Mouse (Mus musculus) gonadal fat pad, adult 2 months (tissue): ENCODE measurements around the gene Gm20390. TPM values are rescaled to one million over a fixed set of nuclear protein-coding genes. Genes with fewer than 3 reads are reported as not detected.
"Not testable (repeated sequence)": the region's sequence is repeated elsewhere in the genome, so short reads cannot be mapped to it uniquely, and the experiment has no call there.

Experiments used
- DNase-seq: peaks from one replicate; pipeline ENCODE4 v3.0.0-alpha.2; 2012; ENCODE audit warnings: low read depth
- polyA plus RNA-seq: library from polyadenylated mRNA; depleted of rRNA; stranded (reverse); fragments of >200 nt; gene quantifications from 2 replicates; pipeline ENCODE4 v1.2.3, GENCODE M21; 2012

The Gm20390 gene
- polyA plus RNA-seq, 1 experiment = 22.2 TPM

GRCm38 (mm10) chr11:93965391-93965790 is 2.7 kb downstream of the Gm20390 start:
- no peak for DNase-seq

GRCm38 (mm10) chr11:93963013-93963412 is 5.1 kb downstream of the Gm20390 start:
- no peak for DNase-seq

GRCm38 (mm10) chr11:93961482-93961881 is 6.6 kb downstream of the Gm20390 start:
- DNase-seq = no peak

- DNase-seq = no peak
Observed at GRCm38 (mm10) chr11:93957746-93958145, 10.3 kb downstream of the Gm20390 start.

GRCm38 (mm10) chr11:93957031-93957555 is 11.0 kb downstream of the Gm20390 start:
- no peak for DNase-seq

GRCm38 (mm10) chr11:93956159-93956558 is 11.9 kb downstream of the Gm20390 start, which contains the start of gene Nme2:
Gene Nme2, minus strand, starts transcription at chr11:93956259.
- DNase-seq = no peak

- no peak for DNase-seq
Observed at GRCm38 (mm10) chr11:93955256-93956150, 12.6 kb downstream of the Gm20390 start.

- no peak for DNase-seq
Observed at GRCm38 (mm10) chr11:93954738-93955255, 13.3 kb downstream of the Gm20390 start.

- no peak for DNase-seq
Observed at GRCm38 (mm10) chr11:93952376-93952775, 15.7 kb downstream of the Gm20390 start.

- no peak for DNase-seq
Observed at GRCm38 (mm10) chr11:93950045-93950444, 18.0 kb downstream of the Gm20390 start.

- DNase-seq = no peak
Observed at GRCm38 (mm10) chr11:93948887-93949567, 19.1 kb downstream of the Gm20390 start.

GRCm38 (mm10) chr11:93944986-93945385 is 23.1 kb downstream of the Gm20390 start:
- DNase-seq = no peak

GRCm38 (mm10) chr11:93940906-93941305 is 27.2 kb downstream of the Gm20390 start:
- DNase-seq = no peak

GRCm38 (mm10) chr11:93929106-93929505 is 39.0 kb downstream of the Gm20390 start:
- DNase-seq = no peak

GRCm38 (mm10) chr11:93915019-93915418 is 53.1 kb downstream of the Gm20390 start:
- DNase-seq = not testable (repeated sequence)

GRCm38 (mm10) chr11:93911603-93912002 is 56.5 kb downstream of the Gm20390 start:
- no peak for DNase-seq

GRCm38 (mm10) chr11:93908829-93909228 is 59.3 kb downstream of the Gm20390 start:
- DNase-seq = no peak

- no peak for DNase-seq
Observed at GRCm38 (mm10) chr11:93907839-93908238, 60.3 kb downstream of the Gm20390 start.

- no peak for DNase-seq
Observed at GRCm38 (mm10) chr11:93906834-93907233, 61.3 kb downstream of the Gm20390 start.
